Mouse (Mus musculus) mouse trophoblast stem cell (cell line): ENCODE results near the gene Rbck1.
"Not testable (repeated sequence)": the region's sequence is repeated elsewhere in the genome, so short reads cannot be mapped to it uniquely, and the experiment has no call there.

Source experiments
- in situ Hi-C, 2 experiments: fragments of 300-500 bp; cut with MseI, MboI; formaldehyde crosslinking; loops; 2 replicates in 1 of 2; 3 replicates in 1 of 2; pipeline ENCODE4 v1.15.1; 2025

Gene Rbck1

DNA sequence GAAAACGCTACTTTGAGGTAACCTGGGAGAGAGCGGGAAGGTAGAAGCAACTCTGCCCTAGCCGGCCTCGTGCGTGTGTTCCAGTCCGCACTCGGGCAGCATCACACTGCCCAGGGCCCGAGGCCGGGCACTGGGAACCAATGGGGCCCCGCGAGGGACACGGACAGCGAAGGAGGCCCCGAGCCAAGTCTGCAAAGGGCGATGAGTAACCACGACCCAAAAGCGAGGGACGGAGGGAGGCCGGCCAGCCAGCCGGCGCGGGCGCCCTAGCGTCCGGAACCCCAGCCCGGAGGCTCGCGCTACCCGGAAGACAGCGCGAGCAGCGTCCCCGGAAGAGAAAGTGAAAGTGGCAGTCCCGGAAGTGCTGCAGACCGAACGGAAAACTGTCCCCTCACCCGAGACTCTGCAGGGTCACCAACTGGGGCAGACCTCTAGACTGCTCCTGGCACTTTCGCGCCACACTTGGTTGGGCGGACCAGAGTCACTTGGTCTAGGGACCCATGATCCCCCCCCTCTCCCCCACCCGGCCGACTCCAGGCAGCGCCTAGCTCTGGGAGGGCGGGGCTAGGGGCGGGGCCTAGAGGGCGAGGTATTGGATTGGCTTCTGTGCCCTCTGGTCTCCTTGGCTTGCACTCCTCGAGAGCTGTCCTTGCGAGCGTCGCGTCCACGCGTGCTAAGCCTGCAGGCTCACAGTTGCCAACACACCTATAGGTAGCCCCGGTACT is at the start of gene Rbck1:
TSS of gene Rbck1 (minus strand) at position 553 of the 725 bp plus-strand sequence.
- in situ Hi-C loops = no loop called here

GRCm38 (mm10) chr2:152376345-152376741 is 43.9 kb upstream of the Rbck1 start, which contains the start of gene Nrsn2:
Gene Nrsn2, minus strand, starts transcription at chr2:152376638.
- in situ Hi-C loops = no loop called here

- in situ Hi-C loops = no loop called here
Measured at GRCm38 (mm10) chr2:152375652-152376344, 43.3 kb upstream of the Rbck1 start.

DNA sequence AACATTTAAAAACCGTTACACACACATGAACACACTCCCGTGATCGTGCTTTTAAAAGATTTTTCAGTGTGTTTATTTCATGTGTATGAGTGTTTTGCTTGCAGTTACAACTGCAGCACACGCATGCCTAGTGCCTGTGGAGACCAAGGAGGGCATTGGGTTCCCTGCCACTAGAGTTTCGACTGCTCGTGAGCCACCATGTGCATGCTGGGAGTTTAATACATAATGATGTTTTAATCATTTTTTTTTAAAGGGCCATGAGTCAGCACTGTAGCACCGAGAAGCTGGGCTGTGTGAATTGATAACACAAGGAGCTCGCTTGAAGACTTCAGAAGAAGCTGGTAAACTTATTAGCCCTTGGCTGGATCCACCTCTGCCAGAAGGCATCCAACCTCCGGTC is 41.1 kb upstream of the Rbck1 start:
- in situ Hi-C loops = no loop called here

- in situ Hi-C loops = no loop called here
Measured at GRCm38 (mm10) chr2:152372661-152373060, 40.2 kb upstream of the Rbck1 start.

- in situ Hi-C loops = no loop called here
Measured at GRCm38 (mm10) chr2:152372104-152372503, 39.7 kb upstream of the Rbck1 start.

DNA sequence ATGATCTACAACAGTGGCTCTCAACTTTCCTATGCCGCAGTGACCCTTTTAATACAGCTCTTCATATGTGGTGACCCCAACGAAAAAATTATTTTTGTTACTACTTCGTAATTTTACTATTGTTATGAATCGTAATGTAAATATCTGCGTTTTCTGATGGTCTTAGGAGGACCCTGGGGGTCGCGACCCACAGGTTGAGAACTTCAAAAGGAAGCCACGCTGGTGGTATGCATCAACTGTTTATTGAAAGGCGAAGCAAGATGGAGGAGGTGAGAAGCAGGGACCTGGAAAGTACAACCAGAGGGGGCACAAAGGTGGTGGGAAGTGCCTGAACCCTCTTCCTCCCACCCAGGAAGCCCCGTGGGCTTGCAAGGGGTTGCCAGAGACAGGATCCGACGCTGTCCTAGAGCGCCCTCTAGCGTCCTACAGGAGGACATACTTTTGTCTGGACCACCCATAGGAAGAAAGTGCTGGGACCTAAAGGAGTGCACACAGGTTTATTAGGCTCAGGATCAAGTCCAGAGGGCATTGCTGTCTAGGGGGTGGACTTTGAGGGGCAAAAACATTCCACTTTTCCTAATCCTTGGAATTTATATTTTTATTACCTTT is 36.2 kb upstream of the Rbck1 start:
- in situ Hi-C loops = no loop called here

DNA sequence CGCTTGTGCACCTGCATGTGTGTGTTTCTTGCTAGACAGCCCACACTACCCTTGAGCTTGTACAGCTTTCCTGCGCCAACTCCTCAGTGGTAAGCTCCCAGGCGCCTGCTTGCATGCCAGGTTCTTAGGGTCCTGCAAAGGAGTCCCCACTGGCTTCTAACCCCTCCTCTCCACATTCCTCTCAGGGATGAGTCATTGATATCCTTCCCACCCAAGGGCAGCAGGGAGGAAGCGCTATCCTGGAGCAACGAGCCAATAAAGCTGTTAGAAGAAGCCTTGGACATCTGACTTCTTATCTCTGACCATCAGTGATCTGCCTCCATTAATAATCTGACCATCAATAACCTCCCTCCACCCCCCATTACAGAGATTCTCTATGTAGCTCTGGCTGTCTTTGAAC is 35.5 kb upstream of the Rbck1 start:
- in situ Hi-C loops = no loop called here

- in situ Hi-C loops = no loop called here
Measured at GRCm38 (mm10) chr2:152363245-152364147, 31.0 kb upstream of the Rbck1 start.

GRCm38 (mm10) chr2:152361193-152361592 is 28.7 kb upstream of the Rbck1 start:
- in situ Hi-C loops = no loop called here

DNA sequence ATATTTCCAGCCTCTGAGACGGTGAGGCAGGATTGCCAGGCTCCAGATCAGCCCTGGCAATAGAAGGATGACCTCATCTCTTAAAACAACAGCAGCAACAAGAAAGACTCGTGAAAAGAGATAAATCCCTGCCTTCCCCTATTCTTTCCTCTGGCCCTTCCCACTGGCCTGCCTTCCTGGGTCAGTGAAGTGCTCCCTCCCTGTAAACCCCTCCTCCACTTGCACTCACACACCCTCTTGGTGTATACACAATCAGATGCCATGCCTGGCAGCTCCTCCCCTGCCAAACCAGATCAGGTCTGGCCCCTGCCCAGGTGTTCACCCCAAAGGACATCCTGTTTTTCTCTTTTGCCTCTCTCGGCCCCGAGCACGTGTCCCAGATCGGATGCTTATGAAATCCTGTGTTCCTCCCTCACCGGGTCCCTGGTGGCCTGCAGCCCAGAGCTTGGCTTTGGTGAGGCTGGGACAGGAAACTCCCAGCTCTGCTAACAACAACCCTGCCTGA is 27.9 kb upstream of the Rbck1 start:
- in situ Hi-C loops = no loop called here

- in situ Hi-C loops = no loop called here
Measured at GRCm38 (mm10) chr2:152359616-152360015, 27.2 kb upstream of the Rbck1 start.

- in situ Hi-C loops = not testable (repeated sequence)
Measured at GRCm38 (mm10) chr2:152358977-152359376, 26.5 kb upstream of the Rbck1 start.

DNA sequence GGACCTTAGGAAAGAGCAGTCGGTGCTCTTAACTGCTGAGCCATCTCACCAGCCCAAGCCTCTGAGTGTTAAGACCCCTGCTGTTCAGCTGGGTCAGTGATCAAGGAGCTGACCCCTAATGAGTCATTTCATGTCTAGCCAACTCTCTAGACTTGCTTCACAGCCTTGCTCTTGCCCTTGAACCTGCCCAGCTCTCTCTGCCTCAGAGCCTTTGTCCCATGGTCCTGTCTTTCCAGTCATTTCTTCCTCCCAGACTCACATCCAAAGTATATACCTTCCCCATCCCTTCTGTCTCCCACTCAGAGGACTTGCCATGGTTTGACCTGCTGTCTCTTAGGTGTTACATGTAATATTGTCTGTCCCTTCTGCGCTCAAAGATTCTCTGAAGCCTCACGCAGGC is 24.8 kb upstream of the Rbck1 start:
- in situ Hi-C loops = no loop called here

DNA sequence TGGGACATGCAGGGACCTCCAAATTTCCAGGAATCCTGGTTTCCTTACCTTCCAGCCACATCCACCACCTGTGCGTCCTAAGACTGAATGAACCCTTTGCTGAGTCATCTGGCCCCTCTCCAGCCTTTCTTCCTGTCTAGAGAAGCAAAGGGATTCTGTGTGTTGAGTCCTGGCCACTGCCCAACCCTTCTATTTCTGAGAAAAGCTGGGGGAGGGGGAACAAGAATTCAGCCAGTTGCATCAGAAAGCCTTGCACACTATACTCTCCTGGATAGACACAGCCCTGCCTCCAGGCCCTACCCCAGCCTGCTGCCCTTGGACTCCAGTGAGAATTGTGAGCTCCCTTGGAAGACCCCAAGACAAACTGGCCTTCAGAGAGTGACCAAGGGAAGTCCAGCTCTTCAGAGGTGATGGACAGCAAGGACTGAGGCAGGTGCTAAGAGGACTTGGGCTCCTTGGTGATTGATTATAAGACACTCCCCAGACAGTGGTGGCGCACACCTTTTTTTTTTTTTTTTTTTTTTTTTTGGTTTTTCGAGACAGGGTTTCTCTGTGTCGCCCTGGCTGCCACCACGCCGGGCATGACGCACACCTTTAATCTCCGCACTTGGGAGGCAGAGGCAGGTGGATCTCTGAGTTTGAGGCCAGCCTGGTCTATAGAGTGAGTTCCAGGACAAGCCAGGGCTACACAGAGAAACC is 17.5 kb upstream of the Rbck1 start:
- in situ Hi-C loops = no loop called here

GRCm38 (mm10) chr2:152349205-152349604 is 16.8 kb upstream of the Rbck1 start:
- in situ Hi-C loops = no loop called here

- in situ Hi-C loops = no loop called here
Measured at GRCm38 (mm10) chr2:152347722-152348121, 15.3 kb upstream of the Rbck1 start.

GRCm38 (mm10) chr2:152346776-152347465 is 14.5 kb upstream of the Rbck1 start:
- in situ Hi-C loops = no loop called here

- in situ Hi-C loops = no loop called here
Measured at GRCm38 (mm10) chr2:152345393-152345792, 12.9 kb upstream of the Rbck1 start.

DNA sequence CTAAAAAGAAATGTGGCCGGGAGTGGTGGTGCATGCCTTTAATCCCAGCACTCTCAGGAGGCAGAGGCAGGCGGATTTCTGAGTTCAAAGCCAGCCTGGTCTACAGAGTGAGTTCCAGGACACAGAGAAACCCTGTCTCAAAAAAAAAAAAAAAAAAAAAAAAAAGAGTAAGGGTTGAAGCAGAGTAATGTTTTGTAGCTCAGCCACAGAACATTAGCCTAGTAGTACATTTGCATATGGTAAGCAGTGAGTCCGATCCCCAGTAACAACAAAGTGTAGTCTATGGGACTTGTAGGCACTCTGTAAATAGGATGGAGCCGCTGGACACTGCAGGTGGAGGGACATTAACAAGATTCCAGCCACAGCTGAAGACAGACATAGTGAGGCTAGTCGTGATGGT is 12.5 kb upstream of the Rbck1 start:
- in situ Hi-C loops = no loop called here
